Mouse (Mus musculus): Measurements from ENCODE around the gene Nipal4.
A peak's percentile ranks its signal among the peaks of the same experiment; 100 is the strongest.

Gene Nipal4

GRCm38 (mm10) chr11:46157462-46157861 is 8.8 kb downstream of the Nipal4 start:
- no peak for DNase-seq (ENCODE audit: low spot score)

GRCm38 (mm10) chr11:46156945-46157344 is 9.4 kb downstream of the Nipal4 start:
- DNase-seq (ENCODE audit: low spot score) = no peak

DNA sequence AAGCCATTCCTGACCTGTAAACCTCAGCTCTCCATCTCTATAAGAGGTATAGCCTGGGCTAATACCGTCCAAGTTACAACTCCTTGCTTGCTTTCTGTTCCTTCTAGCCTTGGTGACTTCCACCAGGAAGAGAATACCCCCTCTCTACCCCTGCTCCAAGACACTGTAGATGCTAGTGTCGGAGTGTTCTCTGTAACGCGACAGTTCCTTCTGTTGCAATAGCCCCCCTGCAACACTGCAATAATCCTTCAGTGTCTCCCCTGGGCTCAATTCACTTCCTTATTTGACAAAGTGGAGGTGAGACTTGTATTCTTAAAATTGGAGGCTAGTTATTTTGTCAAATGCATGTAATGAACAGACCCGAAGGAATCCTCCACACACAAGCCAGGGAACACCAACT is 19.7 kb downstream of the Nipal4 start:
- no peak for DNase-seq (ENCODE audit: low spot score)

DNA sequence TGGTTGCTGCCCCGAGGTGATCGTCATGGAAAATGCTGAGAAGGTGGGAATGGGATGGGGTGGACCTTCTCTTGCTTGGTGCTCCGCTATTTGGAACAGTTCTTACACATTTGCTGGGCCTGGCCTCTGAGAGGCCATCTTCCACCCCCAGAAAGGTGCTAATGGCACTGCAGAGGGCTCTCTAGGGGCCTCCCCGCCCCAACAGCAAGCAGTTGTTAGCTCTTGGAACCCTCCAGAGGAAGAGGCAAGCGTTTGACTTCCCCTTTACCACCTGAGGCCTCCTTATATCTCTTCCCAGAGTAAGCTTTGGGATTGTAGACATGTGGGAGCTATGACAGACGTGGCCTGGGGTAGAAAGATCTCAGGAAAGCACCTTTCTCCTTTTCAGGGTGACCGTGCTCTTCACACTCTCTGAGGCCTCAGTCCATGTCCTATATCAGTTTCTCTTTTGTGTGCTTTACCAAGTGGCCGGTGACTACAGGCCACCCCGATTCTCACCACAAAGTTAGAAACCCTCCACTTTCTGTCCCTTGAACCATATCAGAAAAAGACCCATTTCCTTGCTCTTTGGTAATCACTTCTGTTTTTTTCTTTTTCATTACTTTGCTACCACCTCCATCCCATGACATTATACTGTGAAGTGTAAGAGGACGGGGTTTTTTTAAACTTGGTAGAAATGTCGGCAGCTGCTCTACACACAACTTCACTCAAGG is 21.0 kb downstream of the Nipal4 start:
- no peak for DNase-seq (ENCODE audit: low spot score)

DNA sequence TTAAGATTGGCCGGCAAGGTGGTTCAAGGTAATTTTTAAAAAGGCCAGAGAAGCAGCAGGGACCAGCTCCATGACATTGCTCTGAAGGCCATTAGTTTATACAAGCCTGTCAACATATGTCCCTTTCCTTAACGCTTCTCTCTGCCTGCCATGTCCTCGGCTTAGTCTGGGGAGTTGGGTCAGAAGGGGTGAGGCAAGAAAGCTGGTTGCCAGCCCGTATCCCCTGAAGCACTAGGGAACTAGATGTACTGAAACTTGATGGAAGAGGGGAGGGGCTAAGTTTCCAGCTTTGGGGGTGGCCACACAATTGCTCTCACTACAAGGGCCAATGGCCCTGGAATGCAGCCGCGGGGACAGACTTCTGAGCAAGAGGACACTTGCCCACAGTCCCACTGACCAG is 23.0 kb downstream of the Nipal4 start:
- DNase-seq (ENCODE audit: low spot score) = no peak

- no peak for DNase-seq (ENCODE audit: low spot score)
Observed at GRCm38 (mm10) chr11:46134899-46135298, 31.4 kb downstream of the Nipal4 start.

GRCm38 (mm10) chr11:46131022-46131986 is 35.0 kb downstream of the Nipal4 start:
- no peak for DNase-seq (ENCODE audit: low spot score)

- peak; percentile 15 for DNase-seq (ENCODE audit: low spot score)
Observed at GRCm38 (mm10) chr11:46128548-46128945, 37.8 kb downstream of the Nipal4 start.

GRCm38 (mm10) chr11:46127621-46128547 is 38.4 kb downstream of the Nipal4 start:
- no peak for DNase-seq (ENCODE audit: low spot score)

DNA sequence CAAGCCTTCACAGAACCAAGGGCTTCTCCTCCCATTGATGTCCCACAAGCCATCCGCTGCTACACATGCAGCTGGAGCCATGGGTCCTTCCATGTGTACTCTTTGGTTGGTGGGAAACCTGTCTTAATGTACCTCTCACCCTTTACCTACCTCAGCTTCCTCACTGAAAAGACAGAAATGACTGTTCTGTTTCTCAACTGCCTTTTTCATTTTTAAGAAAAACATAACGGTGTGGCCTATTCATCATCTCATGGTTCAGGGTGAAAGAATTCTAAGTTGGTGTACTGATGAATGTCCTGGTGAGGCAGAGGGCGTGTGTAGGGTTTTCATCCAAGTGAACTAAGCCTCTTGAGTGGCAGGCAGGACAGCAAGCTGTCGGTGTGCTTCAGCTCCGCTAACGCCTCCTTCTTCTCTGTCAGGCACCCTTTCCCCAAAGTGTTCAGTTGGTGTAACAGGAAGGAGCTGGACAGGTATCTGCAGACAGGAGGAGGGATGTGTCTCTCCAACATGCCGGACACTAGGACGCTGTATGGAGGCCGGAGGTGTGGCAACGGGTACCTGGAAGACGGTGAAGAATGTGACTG is 39.4 kb downstream of the Nipal4 start:
- DNase-seq (ENCODE audit: low spot score) = no peak

DNA sequence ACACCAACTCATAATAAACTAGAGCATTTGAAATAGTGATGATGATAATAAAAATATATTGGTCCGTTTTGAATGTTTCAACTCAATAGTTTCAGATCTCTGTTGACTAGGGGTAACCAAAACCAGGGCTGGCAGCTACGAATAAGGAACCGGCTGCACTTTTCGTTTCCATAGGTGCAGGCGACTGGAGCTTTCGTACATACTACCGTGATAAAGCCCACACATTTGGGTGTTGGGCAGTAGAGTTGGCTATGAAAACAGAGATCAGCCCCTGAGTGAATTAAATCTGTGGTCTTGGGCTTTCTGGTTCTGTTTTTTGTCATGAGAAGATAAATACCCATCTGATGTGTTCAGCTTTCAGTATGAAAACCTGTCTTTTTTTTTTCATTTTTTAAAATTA is 40.0 kb downstream of the Nipal4 start:
- no peak for DNase-seq (ENCODE audit: low spot score)

DNA sequence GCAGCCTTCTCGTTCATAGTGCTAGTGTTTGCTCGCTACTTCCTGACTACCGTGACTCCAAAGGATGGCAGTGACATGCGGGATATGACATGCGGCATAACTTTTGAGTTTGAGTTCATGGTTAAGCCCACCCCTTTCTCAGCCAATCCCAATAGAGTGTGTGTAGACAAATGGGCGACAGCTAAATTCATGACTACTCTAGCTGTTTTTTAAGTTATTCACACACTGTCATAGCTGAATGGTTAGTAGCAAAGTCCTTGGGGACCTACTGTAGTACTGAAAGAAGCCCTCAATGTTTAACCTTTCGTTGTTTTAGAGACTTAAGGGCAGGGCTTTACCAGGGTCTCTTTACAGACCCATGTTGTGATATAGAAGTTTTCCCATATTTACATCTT is 40.5 kb downstream of the Nipal4 start:
- DNase-seq (ENCODE audit: low spot score) = no peak

DNA sequence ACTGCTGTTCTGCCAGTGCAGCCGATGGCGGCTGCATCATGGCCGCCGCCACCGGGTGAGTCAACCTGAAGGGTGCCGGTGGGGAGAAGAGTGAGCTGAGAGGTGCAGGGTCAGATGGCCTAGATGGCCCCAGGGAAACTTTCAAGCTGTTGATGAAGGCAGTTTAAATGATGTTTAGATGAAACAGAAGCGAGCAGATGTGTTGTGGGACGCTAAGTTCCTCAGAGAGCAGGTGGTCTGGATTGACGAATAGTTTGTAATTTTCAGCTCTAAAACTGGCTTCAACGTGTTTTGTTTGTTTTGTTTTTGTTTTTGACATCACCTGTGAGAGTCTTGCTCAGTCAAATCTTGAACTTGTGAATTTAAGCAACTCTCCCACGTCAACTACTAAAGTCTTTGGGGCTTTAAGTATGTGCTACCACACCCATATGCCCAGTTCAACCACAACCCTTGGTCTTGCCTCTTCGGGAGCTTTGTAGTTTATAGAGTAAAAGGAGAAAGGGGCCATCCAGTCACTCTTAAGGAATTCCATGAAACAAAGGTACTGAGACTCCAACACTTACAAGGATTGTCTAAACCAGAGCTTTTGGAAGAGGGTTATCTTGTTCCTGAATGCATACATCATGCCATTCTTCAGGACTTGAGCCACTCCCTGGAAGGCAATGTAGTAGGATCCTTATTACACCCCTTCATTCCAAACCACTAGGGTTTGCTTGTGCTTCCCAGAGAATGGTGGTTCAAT is 41.0 kb downstream of the Nipal4 start:
- DNase-seq (ENCODE audit: low spot score) = no peak

DNA sequence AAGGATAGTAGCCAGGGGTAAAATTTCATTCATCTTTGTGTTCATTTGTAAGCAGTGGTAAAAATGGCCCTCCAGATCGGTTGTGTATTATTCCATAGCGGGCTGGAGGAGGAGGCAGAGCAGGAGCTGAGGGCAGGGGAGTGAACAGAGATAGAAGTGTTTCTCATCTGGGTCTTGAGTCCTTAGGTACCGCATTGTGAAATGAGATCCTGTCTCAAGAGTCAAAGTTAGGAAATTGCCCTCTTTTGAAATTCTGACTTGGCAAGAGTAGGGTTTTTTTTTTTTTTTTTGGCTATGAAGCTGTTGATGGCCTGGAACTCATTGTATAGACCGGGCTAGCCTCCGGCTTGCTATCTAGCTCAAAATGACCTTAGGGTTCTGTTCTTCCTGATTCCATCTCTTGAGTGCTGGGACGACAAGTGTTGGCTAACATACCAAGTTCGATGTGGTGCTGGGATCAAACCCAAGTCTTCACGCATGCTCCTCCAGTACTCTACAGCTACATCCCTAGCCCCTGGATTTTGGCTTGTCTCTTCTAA is 42.9 kb downstream of the Nipal4 start:
- no peak for DNase-seq (ENCODE audit: low spot score)

- no peak for DNase-seq (ENCODE audit: low spot score)
Observed at GRCm38 (mm10) chr11:46122875-46123274, 43.4 kb downstream of the Nipal4 start.

- no peak for DNase-seq (ENCODE audit: low spot score)
Observed at GRCm38 (mm10) chr11:46121666-46122065, 44.6 kb downstream of the Nipal4 start.

DNA sequence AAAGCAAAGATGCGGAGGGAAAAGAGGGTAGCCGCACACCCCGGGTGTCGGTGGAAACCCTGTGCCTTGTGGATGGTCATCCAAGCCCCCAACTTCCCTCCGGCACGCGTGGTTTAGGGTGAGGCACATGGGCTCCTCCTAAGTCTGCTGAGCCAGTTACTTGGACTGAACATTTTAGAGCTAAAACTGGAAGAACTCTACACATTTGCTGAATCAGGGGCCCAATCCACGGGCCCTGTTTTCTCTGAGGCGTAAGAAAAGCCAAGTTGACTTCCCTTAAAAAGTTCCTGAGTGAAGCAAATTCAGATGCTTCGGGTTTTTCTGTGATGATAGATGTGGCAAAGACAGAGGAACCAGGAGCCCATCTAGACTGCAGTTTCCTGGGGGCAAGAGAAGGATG is 46.2 kb downstream of the Nipal4 start:
- DNase-seq (ENCODE audit: low spot score) = no peak

- no peak for DNase-seq (ENCODE audit: low spot score)
Observed at GRCm38 (mm10) chr11:46119624-46120023, 46.7 kb downstream of the Nipal4 start.

DNA sequence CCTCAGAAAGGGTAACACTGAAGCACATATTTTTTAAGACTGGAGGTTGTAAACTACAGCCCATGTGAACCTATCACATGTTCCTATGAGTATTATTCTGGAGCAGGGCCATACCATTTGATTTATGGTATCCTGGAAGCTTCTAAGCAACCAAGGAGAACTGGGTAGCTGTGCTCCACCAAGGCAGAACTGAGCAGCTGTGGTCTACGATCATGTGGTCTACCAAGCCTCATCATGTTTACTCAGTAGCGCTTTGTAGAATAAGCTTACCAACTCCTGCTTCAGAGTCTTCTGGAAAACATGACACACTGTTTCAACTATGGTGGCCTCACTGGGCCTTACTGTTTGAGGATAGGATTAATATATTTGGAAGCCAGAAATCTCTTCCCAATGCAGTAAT is 49.8 kb downstream of the Nipal4 start:
- no peak for DNase-seq (ENCODE audit: low spot score)

- DNase-seq (ENCODE audit: low spot score) = no peak
Observed at GRCm38 (mm10) chr11:46115411-46116173, 50.7 kb downstream of the Nipal4 start.

Data from yolk sac, embryonic 10.5 days (tissue).